Mouse (Mus musculus): ENCODE measurements around the gene Atl3. TPM values are rescaled to one million over a fixed set of nuclear protein-coding genes. Genes with fewer than 3 reads are reported as not detected.

The Atl3 gene
- polyA plus RNA-seq, 1 experiment from 2014 or later, result 10.9 TPM

GRCm38 (mm10) chr19:7531906-7532305 lies 38.1 kb downstream of the Atl3 start:
- no peak for ATAC-seq (ENCODE audit: insufficient number of reproducible peaks, low FRiP score, low TSS enrichment, low read depth)
- Histone ChIP-seq H3K36me3 (ENCODE audit: control insufficient read depth, insufficient read depth, low read length) (no peaks in the 10 kb centered on the region; the same call in 1 of the 2 replicates), H3K9me3 (ENCODE audit: control insufficient read depth, low read length) (no peaks in the 10 kb centered on the region), H3K9ac (ENCODE audit: low read length) (no peak overlapping the region), H3K4me1 (ENCODE audit: control insufficient read depth, insufficient read depth, low read length) (no peaks in the 10 kb centered on the region), H3K27me3 (ENCODE audit: control insufficient read depth, insufficient read depth, low read length) (no peaks in the 10 kb centered on the region), H3K27ac (replicated peaks; ENCODE audit: low read depth, low read length) (no peak overlapping the region), H3K4me3 (ENCODE audit: low read depth, low read length) (no peak overlapping the region), H3K4me2 (ENCODE audit: low read depth, severe bottlenecking) (no peak overlapping the region)
- no peak for DNase-seq (ENCODE audit: low spot score)
- 92% methylated on average over 5 of the region's 5 CpGs for WGBS

DNA sequence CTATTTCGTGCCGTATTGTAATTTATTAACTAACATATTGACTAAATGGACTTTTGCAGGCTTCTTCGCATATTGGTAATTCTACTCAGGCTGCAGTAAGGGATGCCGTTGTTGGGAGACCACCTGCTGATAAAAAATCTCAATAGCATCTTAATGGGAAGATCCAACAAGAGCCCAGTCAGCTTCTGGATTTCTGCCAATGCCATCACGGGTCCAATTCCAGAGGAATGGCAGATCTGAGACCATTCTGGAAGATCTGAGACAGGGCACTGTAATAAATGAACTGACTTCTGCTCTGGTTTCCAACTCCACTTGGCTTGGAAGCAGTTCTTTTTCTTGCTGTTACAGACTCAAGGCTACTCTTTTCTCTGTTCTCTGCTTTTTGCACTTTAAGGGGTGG lies 40.1 kb downstream of the Atl3 start:
- no peaks in the 10 kb centered on the region; the same call in 1 of the 2 replicates for H3K36me3 ChIP-seq (ENCODE audit: control insufficient read depth, insufficient read depth, low read length)

GRCm38 (mm10) chr19:7548924-7549323 lies 55.1 kb downstream of the Atl3 start:
- Histone ChIP-seq H3K4me2 (ENCODE audit: low read depth, severe bottlenecking) (no peak overlapping the region), H3K27me3 (ENCODE audit: control insufficient read depth, insufficient read depth, low read length) (no peaks in the 10 kb centered on the region), H3K4me3 (ENCODE audit: low read depth, low read length) (no peak overlapping the region), H3K4me1 (ENCODE audit: control insufficient read depth, insufficient read depth, low read length) (no peaks in the 10 kb centered on the region), H3K9me3 (ENCODE audit: control insufficient read depth, low read length) (no peaks in the 10 kb centered on the region), H3K27ac (replicated peaks; ENCODE audit: low read depth, low read length) (no peak overlapping the region), H3K36me3 (ENCODE audit: control insufficient read depth, insufficient read depth, low read length) (no peaks in the 10 kb centered on the region), H3K9ac (ENCODE audit: low read length) (no peak overlapping the region)
- DNase-seq (ENCODE audit: low spot score) (no peak), ATAC-seq (ENCODE audit: insufficient number of reproducible peaks, low FRiP score, low TSS enrichment, low read depth) (no peak)
- WGBS, result 91% methylated on average over 3 of the region's 3 CpGs

More for the DNA sequence above, 40.1 kb downstream of the Atl3 start:
- Histone ChIP-seq H3K27me3 (ENCODE audit: control insufficient read depth, insufficient read depth, low read length) (no peaks in the 10 kb centered on the region), H3K4me1 (ENCODE audit: control insufficient read depth, insufficient read depth, low read length) (no peaks in the 10 kb centered on the region), H3K27ac (replicated peaks; ENCODE audit: low read depth, low read length) (no peak overlapping the region), H3K9me3 (ENCODE audit: control insufficient read depth, low read length) (no peaks in the 10 kb centered on the region), H3K4me2 (ENCODE audit: low read depth, severe bottlenecking) (no peak overlapping the region), H3K9ac (ENCODE audit: low read length) (no peak overlapping the region), H3K4me3 (ENCODE audit: low read depth, low read length) (no peak overlapping the region)
- DNase-seq (ENCODE audit: low spot score), result no peak
- 88% methylated on average over 5 of the region's 5 CpGs for whole genome bisulfite sequencing
- no peak for ATAC-seq (ENCODE audit: insufficient number of reproducible peaks, low FRiP score, low TSS enrichment, low read depth)

GRCm38 (mm10) chr19:7551550-7552300 lies 57.9 kb downstream of the Atl3 start:
- H3K4me1 ChIP-seq (ENCODE audit: control insufficient read depth, insufficient read depth, low read length), result no peaks in the 10 kb centered on the region
- DNase-seq (ENCODE audit: low spot score), result no peak
- 72% methylated on average over 4 of the region's 4 CpGs for WGBS
- H3K4me3 ChIP-seq (ENCODE audit: low read depth, low read length), result no peak overlapping the region
- no peaks in the 10 kb centered on the region for H3K36me3 ChIP-seq (ENCODE audit: control insufficient read depth, insufficient read depth, low read length)
- H3K4me2 ChIP-seq (ENCODE audit: low read depth, severe bottlenecking), result no peak overlapping the region
- H3K27me3 ChIP-seq (ENCODE audit: control insufficient read depth, insufficient read depth, low read length), result no peaks in the 10 kb centered on the region
- no peak overlapping the region for H3K27ac ChIP-seq (replicated peaks; ENCODE audit: low read depth, low read length)
- H3K9ac ChIP-seq (ENCODE audit: low read length), result no peak overlapping the region
- H3K9me3 ChIP-seq (ENCODE audit: control insufficient read depth, low read length), result no peaks in the 10 kb centered on the region
- no peak for ATAC-seq (ENCODE audit: insufficient number of reproducible peaks, low FRiP score, low TSS enrichment, low read depth)

DNA sequence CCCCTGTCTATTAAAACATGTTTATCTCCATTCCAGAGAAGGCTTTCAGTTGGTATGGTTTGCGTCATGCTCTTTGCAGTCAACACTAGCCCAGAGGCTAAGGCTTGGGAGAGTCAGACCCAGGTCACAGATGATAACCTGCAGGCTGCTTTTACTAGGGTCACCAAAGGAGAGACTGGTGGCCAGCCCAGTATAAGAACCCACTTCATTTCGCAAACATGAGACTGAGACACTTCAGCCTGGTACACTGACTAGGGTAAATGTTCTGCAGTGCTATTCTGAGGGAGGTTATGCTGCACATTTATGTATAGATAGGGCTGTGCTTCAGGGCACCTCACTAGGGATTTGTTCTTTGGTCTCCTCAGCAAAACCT lies 58.4 kb downstream of the Atl3 start:
- WGBS, result 77% methylated on average over 2 of the region's 2 CpGs
- H3K9me3 ChIP-seq (ENCODE audit: control insufficient read depth, low read length), result no peaks in the 10 kb centered on the region
- DNase-seq (ENCODE audit: low spot score) (no peak), ATAC-seq (ENCODE audit: insufficient number of reproducible peaks, low FRiP score, low TSS enrichment, low read depth) (no peak)
- no peaks in the 10 kb centered on the region for H3K27me3 ChIP-seq (ENCODE audit: control insufficient read depth, insufficient read depth, low read length)
- no peak overlapping the region for H3K4me3 ChIP-seq (ENCODE audit: low read depth, low read length)
- H3K9ac ChIP-seq (ENCODE audit: low read length), result no peak overlapping the region
- H3K4me1 ChIP-seq (ENCODE audit: control insufficient read depth, insufficient read depth, low read length), result no peaks in the 10 kb centered on the region
- H3K27ac ChIP-seq (replicated peaks; ENCODE audit: low read depth, low read length), result no peak overlapping the region
- H3K4me2 ChIP-seq (ENCODE audit: low read depth, severe bottlenecking), result no peak overlapping the region
- H3K36me3 ChIP-seq (ENCODE audit: control insufficient read depth, insufficient read depth, low read length), result no peaks in the 10 kb centered on the region

DNA sequence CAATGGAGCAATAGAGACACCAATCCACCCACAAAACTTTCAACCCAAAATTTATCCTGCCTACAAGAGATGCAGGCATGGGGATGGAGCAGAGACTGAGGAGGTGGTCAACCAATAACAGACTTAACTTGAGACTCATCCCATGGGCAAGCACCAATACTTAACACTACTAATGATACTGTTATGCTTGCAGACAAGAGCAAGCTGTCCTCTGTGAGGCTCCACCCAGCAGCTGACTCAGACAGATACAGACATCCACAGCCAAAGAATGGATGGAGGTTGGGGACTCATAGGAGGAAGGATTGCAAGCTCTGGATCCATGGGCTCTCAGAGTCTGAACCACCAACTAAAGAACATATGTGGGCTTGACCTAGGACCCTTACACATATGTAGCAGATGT lies 59.6 kb downstream of the Atl3 start:
- no peak overlapping the region for H3K4me2 ChIP-seq (ENCODE audit: low read depth, severe bottlenecking)
- H3K9ac ChIP-seq (ENCODE audit: low read length), result no peak overlapping the region
- 0 out of 2 replicates have a peak, but pooled peaks cover 3% of the 10 kb centered on the region for H3K4me1 ChIP-seq (ENCODE audit: control insufficient read depth, insufficient read depth, low read length)
- H3K27me3 ChIP-seq (ENCODE audit: control insufficient read depth, insufficient read depth, low read length), result no peaks in the 10 kb centered on the region
- no peak overlapping the region for H3K4me3 ChIP-seq (ENCODE audit: low read depth, low read length)
- no peak overlapping the region for H3K27ac ChIP-seq (replicated peaks; ENCODE audit: low read depth, low read length)
- ATAC-seq (ENCODE audit: insufficient number of reproducible peaks, low FRiP score, low TSS enrichment, low read depth) (no peak), DNase-seq (ENCODE audit: low spot score) (no peak)
- H3K36me3 ChIP-seq (ENCODE audit: control insufficient read depth, insufficient read depth, low read length), result no peaks in the 10 kb centered on the region
- H3K9me3 ChIP-seq (ENCODE audit: control insufficient read depth, low read length), result no peaks in the 10 kb centered on the region

GRCm38 (mm10) chr19:7554881-7555280 lies 61.0 kb downstream of the Atl3 start:
- WGBS, result 77% methylated on average over 4 of the region's 4 CpGs
- DNase-seq (ENCODE audit: low spot score) (no peak), ATAC-seq (ENCODE audit: insufficient number of reproducible peaks, low FRiP score, low TSS enrichment, low read depth) (no peak)
- Histone ChIP-seq H3K4me1 (ENCODE audit: control insufficient read depth, insufficient read depth, low read length) (0 out of 2 replicates have a peak, but pooled peaks cover 3% of the 10 kb centered on the region), H3K27me3 (ENCODE audit: control insufficient read depth, insufficient read depth, low read length) (no peaks in the 10 kb centered on the region), H3K27ac (replicated peaks; ENCODE audit: low read depth, low read length) (no peak overlapping the region), H3K9ac (ENCODE audit: low read length) (no peak overlapping the region), H3K4me3 (ENCODE audit: low read depth, low read length) (no peak overlapping the region), H3K9me3 (ENCODE audit: control insufficient read depth, low read length) (no peaks in the 10 kb centered on the region), H3K36me3 (ENCODE audit: control insufficient read depth, insufficient read depth, low read length) (no peaks in the 10 kb centered on the region), H3K4me2 (ENCODE audit: low read depth, severe bottlenecking) (no peak overlapping the region)

GRCm38 (mm10) chr19:7556641-7557040 lies 62.8 kb downstream of the Atl3 start:
- no peak for ATAC-seq (ENCODE audit: insufficient number of reproducible peaks, low FRiP score, low TSS enrichment, low read depth)
- Histone ChIP-seq H3K4me3 (ENCODE audit: low read depth, low read length) (no peak overlapping the region), H3K9ac (ENCODE audit: low read length) (no peak overlapping the region), H3K9me3 (ENCODE audit: control insufficient read depth, low read length) (no peaks in the 10 kb centered on the region), H3K27ac (replicated peaks; ENCODE audit: low read depth, low read length) (no peak overlapping the region), H3K36me3 (ENCODE audit: control insufficient read depth, insufficient read depth, low read length) (no peaks in the 10 kb centered on the region), H3K4me2 (ENCODE audit: low read depth, severe bottlenecking) (no peak overlapping the region), H3K4me1 (ENCODE audit: control insufficient read depth, insufficient read depth, low read length) (0 out of 2 replicates have a peak, but pooled peaks cover 3% of the 10 kb centered on the region), H3K27me3 (ENCODE audit: control insufficient read depth, insufficient read depth, low read length) (no peaks in the 10 kb centered on the region)
- WGBS, result 85% methylated on average over 1 of the region's 1 CpGs
- DNase-seq (ENCODE audit: low spot score), result no peak

All from limb, embryonic 11.5 days (tissue).